Mouse (Mus musculus): ENCODE measurements at regions not wholly inside any gene's neighbourhood (a gene's known extent, or its start where the extent isn't known, plus 50 kb on each side); places are given as distances from the start of the nearest gene placed in this dataset.

DNA sequence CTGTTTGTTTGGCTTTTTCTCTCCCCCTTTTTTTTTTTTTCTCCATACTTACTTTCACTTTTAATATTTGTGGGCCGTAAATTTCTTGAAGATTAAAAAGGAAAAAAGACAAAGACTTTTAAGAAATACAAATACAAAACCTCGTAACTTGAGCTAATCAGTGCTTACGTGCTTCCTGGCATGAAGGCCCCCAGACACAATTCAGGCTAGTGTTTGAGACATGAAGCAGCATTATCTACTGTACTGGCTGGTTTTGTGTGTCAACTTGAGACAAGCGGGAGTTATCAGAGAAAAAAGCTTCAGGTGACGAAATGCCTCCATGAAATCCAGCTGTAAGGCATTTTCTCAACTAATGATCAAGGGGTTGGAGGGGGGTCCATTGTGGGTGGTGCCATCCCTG lies 86.2 kb upstream of the 4933415F23Rik start:
- DNase-seq (ENCODE audit: extremely low read depth, low read depth, low spot score): peak; percentile 53
- Histone ChIP-seq H3K9ac (ENCODE audit: low read depth, low read length) (peak overlapping the region; percentile 72), H3K4me1 (ENCODE audit: control insufficient read depth, insufficient read depth, low read length) (peaks cover 5% of the 10 kb centered on the region; the same call in 1 of the 2 replicates), H3K4me3 (ENCODE audit: insufficient read depth, low read depth, low read length) (peak overlapping the region; percentile 54), H3K27me3 (ENCODE audit: control insufficient read depth, insufficient read depth, low read length) (no peaks in the 10 kb centered on the region), H3K27ac (replicated peaks; ENCODE audit: insufficient read depth, low read depth, low read length) (peak overlapping the region; percentile 66), H3K79me2 (ENCODE audit: control insufficient read depth, insufficient read depth, low read length) (no peaks in the 10 kb centered on the region), H3K36me3 (ENCODE audit: control insufficient read depth, insufficient read depth, low read length) (no peaks in the 10 kb centered on the region)
- TF ChIP-seq POLR2A (IDR thresholded peaks at IDR 0.05; ENCODE audit: extremely low read depth, insufficient read depth, low read length): no peak
- TF ChIP-seq CTCF (IDR thresholded peaks at IDR 0.05; ENCODE audit: low read depth, low read length): no peak
- WGBS: 2% methylated on average over 5 of the region's 5 CpGs

GRCm38 (mm10) chr1:23187446-23188206 lies 85.6 kb upstream of the 4933415F23Rik start:
- H3K4me1 ChIP-seq (ENCODE audit: control insufficient read depth, insufficient read depth, low read length): peaks cover 5% of the 10 kb centered on the region; the same call in 1 of the 2 replicates
- H3K4me3 ChIP-seq (ENCODE audit: insufficient read depth, low read depth, low read length): peak overlapping the region; percentile 36; the same call in 1 of the 2 replicates
- peak overlapping the region; percentile 46 for H3K9ac ChIP-seq (ENCODE audit: low read depth, low read length)
- WGBS: 9% methylated on average over 6 of the region's 6 CpGs
- H3K36me3 ChIP-seq (ENCODE audit: control insufficient read depth, insufficient read depth, low read length): no peaks in the 10 kb centered on the region
- peak; percentile 80 for DNase-seq (ENCODE audit: extremely low read depth, low read depth, low spot score)
- peak overlapping the region; percentile 66 for H3K27ac ChIP-seq (replicated peaks; ENCODE audit: insufficient read depth, low read depth, low read length)
- H3K79me2 ChIP-seq (ENCODE audit: control insufficient read depth, insufficient read depth, low read length): no peaks in the 10 kb centered on the region
- TF ChIP-seq CTCF (IDR thresholded peaks at IDR 0.05; ENCODE audit: low read depth, low read length): no peak
- no peak for TF ChIP-seq POLR2A (IDR thresholded peaks at IDR 0.05; ENCODE audit: extremely low read depth, insufficient read depth, low read length)
- no peaks in the 10 kb centered on the region for H3K27me3 ChIP-seq (ENCODE audit: control insufficient read depth, insufficient read depth, low read length)

- Histone ChIP-seq H3K27ac (replicated peaks; ENCODE audit: insufficient read depth, low read depth, low read length) (peak overlapping the region; percentile 58), H3K4me1 (ENCODE audit: control insufficient read depth, insufficient read depth, low read length) (peaks cover 3% of the 10 kb centered on the region; the same call in 1 of the 2 replicates), H3K4me3 (ENCODE audit: insufficient read depth, low read depth, low read length) (no peak overlapping the region), H3K27me3 (ENCODE audit: control insufficient read depth, insufficient read depth, low read length) (no peaks in the 10 kb centered on the region), H3K79me2 (ENCODE audit: control insufficient read depth, insufficient read depth, low read length) (no peaks in the 10 kb centered on the region), H3K36me3 (ENCODE audit: control insufficient read depth, insufficient read depth, low read length) (no peaks in the 10 kb centered on the region), H3K9ac (ENCODE audit: low read depth, low read length) (no peak overlapping the region)
- TF ChIP-seq POLR2A (IDR thresholded peaks at IDR 0.05; ENCODE audit: extremely low read depth, insufficient read depth, low read length) (no peak), CTCF (IDR thresholded peaks at IDR 0.05; ENCODE audit: low read depth, low read length) (no peak)
- WGBS: 55% methylated on average over 9 of the region's 9 CpGs
- DNase-seq (ENCODE audit: extremely low read depth, low read depth, low spot score): peak; percentile 35
Observed at GRCm38 (mm10) chr1:23184728-23185127, 82.7 kb upstream of the 4933415F23Rik start.

- Histone ChIP-seq H3K79me2 (ENCODE audit: control insufficient read depth, insufficient read depth, low read length) (no peaks in the 10 kb centered on the region), H3K27me3 (ENCODE audit: control insufficient read depth, insufficient read depth, low read length) (no peaks in the 10 kb centered on the region), H3K9ac (ENCODE audit: low read depth, low read length) (no peak overlapping the region), H3K36me3 (ENCODE audit: control insufficient read depth, insufficient read depth, low read length) (no peaks in the 10 kb centered on the region), H3K27ac (replicated peaks; ENCODE audit: insufficient read depth, low read depth, low read length) (no peak overlapping the region), H3K4me1 (ENCODE audit: control insufficient read depth, insufficient read depth, low read length) (peaks cover 3% of the 10 kb centered on the region; the same call in 1 of the 2 replicates), H3K4me3 (ENCODE audit: insufficient read depth, low read depth, low read length) (no peak overlapping the region)
- TF ChIP-seq CTCF (IDR thresholded peaks at IDR 0.05; ENCODE audit: low read depth, low read length) (no peak), POLR2A (IDR thresholded peaks at IDR 0.05; ENCODE audit: extremely low read depth, insufficient read depth, low read length) (no peak)
- peak; percentile 85 for DNase-seq (ENCODE audit: extremely low read depth, low read depth, low spot score)
Observed at GRCm38 (mm10) chr1:23182541-23182940, 80.5 kb upstream of the 4933415F23Rik start.

GRCm38 (mm10) chr1:23178335-23178974 lies 76.4 kb upstream of the 4933415F23Rik start:
- WGBS: 83% methylated on average over 6 of the region's 6 CpGs
- Histone ChIP-seq H3K27ac (replicated peaks; ENCODE audit: insufficient read depth, low read depth, low read length) (no peak overlapping the region), H3K27me3 (ENCODE audit: control insufficient read depth, insufficient read depth, low read length) (no peaks in the 10 kb centered on the region), H3K4me3 (ENCODE audit: insufficient read depth, low read depth, low read length) (no peak overlapping the region), H3K4me1 (ENCODE audit: control insufficient read depth, insufficient read depth, low read length) (no peaks in the 10 kb centered on the region), H3K79me2 (ENCODE audit: control insufficient read depth, insufficient read depth, low read length) (no peaks in the 10 kb centered on the region), H3K36me3 (ENCODE audit: control insufficient read depth, insufficient read depth, low read length) (no peaks in the 10 kb centered on the region), H3K9ac (ENCODE audit: low read depth, low read length) (no peak overlapping the region)
- no peak for DNase-seq (ENCODE audit: extremely low read depth, low read depth, low spot score)
- TF ChIP-seq CTCF (IDR thresholded peaks at IDR 0.05; ENCODE audit: low read depth, low read length) (no peak), POLR2A (IDR thresholded peaks at IDR 0.05; ENCODE audit: extremely low read depth, insufficient read depth, low read length) (no peak)

GRCm38 (mm10) chr1:23174022-23174421 lies 72.0 kb upstream of the 4933415F23Rik start:
- Histone ChIP-seq H3K9ac (ENCODE audit: low read depth, low read length) (no peak overlapping the region), H3K27ac (replicated peaks; ENCODE audit: insufficient read depth, low read depth, low read length) (no peak overlapping the region), H3K27me3 (ENCODE audit: control insufficient read depth, insufficient read depth, low read length) (no peaks in the 10 kb centered on the region), H3K36me3 (ENCODE audit: control insufficient read depth, insufficient read depth, low read length) (no peaks in the 10 kb centered on the region), H3K4me1 (ENCODE audit: control insufficient read depth, insufficient read depth, low read length) (no peaks in the 10 kb centered on the region), H3K4me3 (ENCODE audit: insufficient read depth, low read depth, low read length) (no peak overlapping the region), H3K79me2 (ENCODE audit: control insufficient read depth, insufficient read depth, low read length) (no peaks in the 10 kb centered on the region)
- DNase-seq (ENCODE audit: extremely low read depth, low read depth, low spot score): no peak
- WGBS: 77% methylated on average over 11 of the region's 11 CpGs
- TF ChIP-seq CTCF (IDR thresholded peaks at IDR 0.05; ENCODE audit: low read depth, low read length): no peak
- no peak for TF ChIP-seq POLR2A (IDR thresholded peaks at IDR 0.05; ENCODE audit: extremely low read depth, insufficient read depth, low read length)

Data from liver, adult 2 months (tissue).